Mouse (Mus musculus): Measurements from ENCODE around the gene Slc4a7. TPM values are rescaled to one million over a fixed set of nuclear protein-coding genes. Genes with fewer than 3 reads are reported as not detected.
"Not testable (repeated sequence)": the region's sequence is repeated elsewhere in the genome, so short reads cannot be mapped to it uniquely, and the experiment has no call there.

The Slc4a7 gene
- polyA plus RNA-seq, 1 experiment from 2014 or later = 36.9 TPM

DNA sequence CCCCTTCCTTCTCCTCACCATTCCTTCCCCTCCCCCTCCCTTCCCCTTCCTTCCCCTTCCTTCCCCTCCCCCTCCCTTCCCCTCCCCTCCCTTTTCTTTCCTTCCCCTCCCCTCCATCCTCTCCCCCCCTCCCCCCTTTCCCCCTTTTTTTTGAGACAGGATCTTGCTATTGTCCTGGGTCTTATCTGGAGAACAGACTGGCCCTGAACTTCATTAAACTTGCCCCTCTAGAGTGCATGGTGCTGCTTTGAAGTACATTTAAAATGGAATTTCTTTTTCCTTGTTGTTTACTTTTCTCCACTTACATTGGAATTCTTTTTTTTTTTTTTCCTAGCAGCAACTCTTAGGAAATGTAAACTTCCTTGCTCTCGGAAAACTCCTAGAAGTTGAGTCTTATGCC is 6.9 kb downstream of the Slc4a7 start:
- H3K4me2 ChIP-seq = no peak overlapping the region
- H3K9me3 ChIP-seq = no peaks in the 10 kb centered on the region
- H3K27me3 ChIP-seq = no peaks in the 10 kb centered on the region
- ATAC-seq (ENCODE audit: low FRiP score) = no peak
- peaks cover 22% of the 10 kb centered on the region for H3K4me1 ChIP-seq (replicated peaks)
- H3K36me3 ChIP-seq = peaks cover 16% of the 10 kb centered on the region
- no peak overlapping the region for H3K9ac ChIP-seq
- no peak overlapping the region for H3K4me3 ChIP-seq
- H3K27ac ChIP-seq = no peak overlapping the region
- WGBS = 95% methylated on average over 1 of the region's 1 CpGs

DNA sequence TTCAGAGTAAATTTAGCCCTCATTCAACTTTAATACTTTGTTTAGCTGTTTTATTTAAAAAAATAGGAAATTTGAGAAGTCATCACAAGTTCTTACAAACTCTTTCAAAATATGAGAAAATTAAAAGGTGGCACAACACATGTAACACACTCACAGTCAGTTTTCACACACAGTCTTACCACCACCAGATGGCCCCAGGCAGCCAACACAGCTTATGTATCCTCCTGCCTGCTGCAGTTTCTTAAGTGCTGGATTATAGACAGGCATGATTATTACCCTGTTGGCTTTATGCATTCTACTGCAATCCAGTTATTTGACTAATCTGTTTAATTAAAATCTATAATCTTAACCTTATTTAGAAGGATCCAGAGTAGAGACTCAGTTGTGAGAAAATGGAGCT is 12.1 kb downstream of the Slc4a7 start:
- Histone ChIP-seq H3K4me1 (replicated peaks) (no peaks in the 10 kb centered on the region), H3K27me3 (no peaks in the 10 kb centered on the region), H3K4me2 (no peak overlapping the region), H3K36me3 (peaks cover 12% of the 10 kb centered on the region), H3K4me3 (no peak overlapping the region), H3K9ac (no peak overlapping the region), H3K9me3 (no peaks in the 10 kb centered on the region), H3K27ac (no peak overlapping the region)
- ATAC-seq (ENCODE audit: low FRiP score) = 0 out of 2 replicates have a peak, but pooled peaks have one; percentile 54

DNA sequence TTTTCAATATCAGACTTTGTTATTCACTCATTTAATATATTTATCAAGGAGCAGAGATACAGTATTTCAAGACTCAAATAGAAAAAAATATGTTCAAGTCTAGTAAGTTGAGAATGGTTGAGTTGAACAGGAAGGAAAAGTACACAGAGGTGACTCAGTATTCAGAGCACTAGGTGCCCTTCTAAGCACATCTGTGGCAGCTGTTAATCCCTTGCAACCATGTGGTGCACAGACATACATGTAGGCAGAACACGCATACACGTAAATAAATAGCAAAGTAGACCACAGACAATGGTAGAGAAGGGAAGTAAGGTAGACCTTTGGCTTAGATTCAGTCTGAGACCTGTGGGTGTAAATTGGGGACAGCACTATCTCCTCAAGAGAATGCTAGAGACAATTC is 13.7 kb downstream of the Slc4a7 start:
- ATAC-seq (ENCODE audit: low FRiP score) = no peak
- no peak overlapping the region for H3K4me2 ChIP-seq
- peaks cover 7% of the 10 kb centered on the region for H3K36me3 ChIP-seq
- no peak overlapping the region for H3K9ac ChIP-seq
- no peaks in the 10 kb centered on the region for H3K27me3 ChIP-seq
- 98% methylated on average over 2 of the region's 2 CpGs for WGBS
- H3K9me3 ChIP-seq = no peaks in the 10 kb centered on the region
- H3K4me3 ChIP-seq = no peak overlapping the region
- no peaks in the 10 kb centered on the region for H3K4me1 ChIP-seq (replicated peaks)
- H3K27ac ChIP-seq = no peak overlapping the region

DNA sequence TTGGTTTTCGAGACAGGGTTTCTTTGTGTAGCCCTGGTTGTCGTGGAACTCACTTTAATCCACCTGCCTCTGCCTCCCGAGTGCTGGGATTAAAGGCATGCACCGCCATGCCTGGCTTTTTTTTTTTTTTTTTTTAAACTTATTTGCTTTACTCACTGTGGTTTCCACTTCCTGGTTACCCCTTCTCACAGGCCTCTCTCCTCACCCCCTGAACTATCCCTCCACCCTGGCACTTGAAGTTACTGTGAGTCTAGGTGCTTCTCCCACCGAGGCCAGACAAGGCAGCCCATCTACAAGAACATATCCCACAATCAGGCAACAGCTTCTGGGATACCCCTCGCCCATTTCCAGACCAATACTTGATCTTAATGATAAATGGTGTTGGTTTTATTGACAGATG is 14.8 kb downstream of the Slc4a7 start:
- no peaks in the 10 kb centered on the region for H3K36me3 ChIP-seq
- no peaks in the 10 kb centered on the region for H3K27me3 ChIP-seq
- no peak overlapping the region for H3K9ac ChIP-seq
- whole genome bisulfite sequencing = 86% methylated on average over 6 of the region's 6 CpGs
- no peak overlapping the region for H3K27ac ChIP-seq
- ATAC-seq (ENCODE audit: low FRiP score) = no peak
- H3K9me3 ChIP-seq = no peaks in the 10 kb centered on the region
- H3K4me2 ChIP-seq = no peak overlapping the region
- no peaks in the 10 kb centered on the region for H3K4me1 ChIP-seq (replicated peaks)
- no peak overlapping the region for H3K4me3 ChIP-seq

DNA sequence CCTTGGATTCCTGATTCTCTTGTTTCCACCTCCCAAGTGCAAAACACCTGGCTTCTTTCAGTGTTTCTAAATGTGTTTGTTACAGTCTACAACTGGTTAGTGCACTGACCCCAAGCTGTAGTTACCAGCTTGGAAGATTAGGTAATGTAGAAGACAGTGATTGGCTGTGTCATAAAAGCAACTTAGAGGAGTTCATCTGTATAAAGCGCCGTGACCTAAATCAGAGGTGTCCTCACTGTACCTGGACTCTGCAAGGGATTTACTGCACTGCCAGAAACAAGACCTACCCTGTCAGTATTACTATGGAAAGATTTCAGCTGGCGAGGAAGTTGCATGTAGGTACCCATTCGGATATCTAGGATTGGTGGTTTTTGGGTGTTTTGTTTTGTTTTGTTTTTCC is 16.5 kb downstream of the Slc4a7 start:
- Histone ChIP-seq H3K4me1 (replicated peaks) (no peaks in the 10 kb centered on the region), H3K9me3 (no peaks in the 10 kb centered on the region), H3K4me3 (no peak overlapping the region), H3K27ac (no peak overlapping the region), H3K4me2 (no peak overlapping the region), H3K9ac (no peak overlapping the region), H3K36me3 (no peaks in the 10 kb centered on the region), H3K27me3 (no peaks in the 10 kb centered on the region)
- ATAC-seq (ENCODE audit: low FRiP score) = no peak
- 92% methylated on average over 4 of the region's 4 CpGs for WGBS

DNA sequence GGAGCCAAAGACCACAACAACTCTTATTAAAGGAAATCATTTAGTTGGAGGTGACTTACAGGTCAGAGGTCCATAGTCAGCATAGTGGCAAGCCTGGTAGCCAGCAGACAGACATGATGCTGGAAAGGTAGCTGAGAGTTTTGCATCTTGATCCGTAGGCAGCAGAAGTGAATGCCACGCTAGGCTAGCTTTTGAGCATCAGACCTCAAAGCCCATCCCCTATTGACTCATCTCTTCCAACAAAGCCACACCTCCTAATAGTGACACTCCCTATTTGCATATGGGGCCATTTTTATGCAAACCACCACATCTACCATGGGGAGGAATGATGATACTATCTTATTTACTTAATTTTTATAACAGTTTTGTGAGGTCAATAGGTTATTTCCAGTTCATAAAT is 79.1 kb downstream of the Slc4a7 start:
- Histone ChIP-seq H3K27me3 (no peaks in the 10 kb centered on the region), H3K9ac (no peak overlapping the region), H3K9me3 (no peaks in the 10 kb centered on the region), H3K4me2 (no peak overlapping the region), H3K27ac (no peak overlapping the region), H3K4me1 (replicated peaks) (no peaks in the 10 kb centered on the region), H3K36me3 (peaks cover 50% of the 10 kb centered on the region), H3K4me3 (no peak overlapping the region)
- 92% methylated on average over 2 of the region's 2 CpGs for WGBS
- no peak for ATAC-seq (ENCODE audit: low FRiP score)

DNA sequence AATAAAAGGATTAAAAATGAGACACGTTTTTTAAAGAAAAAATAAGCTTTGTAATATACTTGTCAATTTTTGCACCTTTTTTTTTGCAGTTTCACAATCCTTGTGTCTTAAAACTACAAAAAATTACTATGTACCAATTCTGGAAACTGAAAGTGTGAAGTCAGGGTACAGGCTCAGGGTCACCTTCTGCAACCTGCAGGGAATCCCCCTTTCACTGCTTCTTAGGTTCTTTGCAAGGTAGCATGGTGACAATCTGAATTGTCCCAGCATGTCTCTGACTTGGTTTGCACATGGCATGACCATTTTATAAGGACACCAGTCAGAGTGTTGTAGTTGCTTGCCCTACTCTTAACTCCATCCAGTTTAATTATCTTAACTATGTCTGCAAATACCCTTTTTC is 82.1 kb downstream of the Slc4a7 start:
- Histone ChIP-seq H3K4me2 (no peak overlapping the region), H3K9ac (no peak overlapping the region), H3K4me3 (no peak overlapping the region), H3K9me3 (no peaks in the 10 kb centered on the region), H3K27ac (no peak overlapping the region), H3K4me1 (replicated peaks) (no peaks in the 10 kb centered on the region), H3K27me3 (no peaks in the 10 kb centered on the region), H3K36me3 (peaks cover 45% of the 10 kb centered on the region)
- no peak for ATAC-seq (ENCODE audit: low FRiP score)
- 94% methylated on average over 1 of the region's 1 CpGs for WGBS

DNA sequence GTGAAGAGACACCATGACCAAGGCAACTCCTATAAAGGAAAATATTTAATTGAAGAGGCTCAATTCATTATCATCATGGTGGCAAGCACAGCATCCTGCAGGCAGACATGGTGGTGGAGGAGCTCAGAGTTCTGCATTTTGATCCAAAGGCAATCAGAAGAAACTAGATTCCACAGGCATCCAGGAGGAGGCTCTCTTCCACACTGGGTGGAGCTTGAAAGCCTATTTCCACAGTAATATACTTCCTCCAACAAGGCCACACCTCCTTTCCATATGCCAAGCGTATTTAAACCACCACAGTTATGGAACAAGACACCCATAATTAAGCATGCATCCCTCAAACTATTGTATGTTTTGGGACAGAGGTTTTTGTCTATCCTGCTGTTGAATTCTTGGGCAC is 84.9 kb downstream of the Slc4a7 start:
- Histone ChIP-seq H3K36me3 (peaks cover 44% of the 10 kb centered on the region), H3K27me3 (no peaks in the 10 kb centered on the region)
- no peak for ATAC-seq (ENCODE audit: low FRiP score)

DNA sequence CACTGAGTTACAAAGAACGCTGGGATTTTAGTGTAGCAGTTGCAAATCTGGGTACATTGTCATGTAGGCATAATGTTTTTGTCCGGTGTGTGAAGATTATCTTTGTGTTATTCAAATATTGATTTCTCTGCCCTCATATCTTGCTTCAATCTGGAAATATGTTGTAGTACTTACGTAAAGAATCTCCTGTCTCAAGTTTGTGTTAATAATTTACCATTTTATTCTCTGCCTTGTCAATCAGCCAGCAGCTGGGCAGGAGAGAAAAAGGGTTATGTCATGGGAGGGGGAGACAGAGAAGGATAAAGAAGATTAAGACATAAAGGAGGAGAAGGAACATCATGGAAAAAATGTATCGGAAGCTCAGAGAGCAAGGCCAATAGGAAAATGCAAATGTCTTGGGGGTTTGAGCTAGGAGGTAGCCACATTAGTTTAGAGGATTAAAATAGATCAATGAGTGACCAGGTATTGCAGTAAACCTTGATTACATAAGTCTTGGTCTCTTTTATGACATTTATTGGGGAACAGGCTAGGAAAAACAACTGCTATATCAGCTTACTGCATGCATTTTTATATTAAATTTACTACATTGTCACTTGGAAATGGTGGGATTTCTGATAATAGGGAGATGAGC is 87.9 kb downstream of the Slc4a7 start:
- 92% methylated on average over 4 of the region's 4 CpGs for whole genome bisulfite sequencing
- peaks cover 40% of the 10 kb centered on the region for H3K36me3 ChIP-seq
- no peak overlapping the region for H3K9ac ChIP-seq
- H3K4me1 ChIP-seq (replicated peaks) = no peaks in the 10 kb centered on the region
- ATAC-seq (ENCODE audit: low FRiP score) = no peak
- H3K4me3 ChIP-seq = no peak overlapping the region
- H3K27me3 ChIP-seq = no peaks in the 10 kb centered on the region
- H3K4me2 ChIP-seq = no peak overlapping the region
- H3K27ac ChIP-seq = no peak overlapping the region
- H3K9me3 ChIP-seq = no peaks in the 10 kb centered on the region

More for the DNA sequence above, 84.9 kb downstream of the Slc4a7 start:
- 97% methylated on average over 1 of the region's 1 CpGs for WGBS
- Histone ChIP-seq H3K9me3 (no peaks in the 10 kb centered on the region), H3K4me2 (no peak overlapping the region), H3K9ac (no peak overlapping the region), H3K4me1 (replicated peaks) (no peaks in the 10 kb centered on the region), H3K27ac (no peak overlapping the region), H3K4me3 (no peak overlapping the region)

DNA sequence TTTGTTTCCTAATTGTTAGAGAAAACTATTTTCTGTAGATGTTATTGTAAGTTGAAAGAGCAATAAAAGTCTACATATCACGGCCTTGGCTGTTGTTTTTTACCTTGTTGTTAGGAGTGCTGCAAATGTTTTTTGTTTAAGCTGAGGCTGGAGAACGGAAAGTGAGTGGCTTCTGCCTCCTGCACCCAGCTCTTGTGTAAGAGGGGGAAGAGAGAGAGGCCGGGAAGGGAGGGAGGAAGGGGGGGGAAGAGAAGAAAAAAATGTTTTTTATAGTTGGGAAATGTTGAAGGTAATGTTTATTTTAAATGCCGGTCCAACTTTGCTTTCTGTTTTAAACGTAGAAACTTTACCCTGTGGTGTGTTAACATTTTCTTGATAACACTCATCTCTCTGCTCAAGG is 97.8 kb downstream of the Slc4a7 start:
- no peak overlapping the region for H3K4me2 ChIP-seq
- H3K9me3 ChIP-seq = no peaks in the 10 kb centered on the region
- no peak overlapping the region for H3K27ac ChIP-seq
- no peak overlapping the region for H3K4me3 ChIP-seq
- H3K4me1 ChIP-seq (replicated peaks) = peaks cover 6% of the 10 kb centered on the region; the same call in 1 of the 2 replicates
- H3K9ac ChIP-seq = no peak overlapping the region
- WGBS = 90% methylated on average over 5 of the region's 5 CpGs
- no peaks in the 10 kb centered on the region for H3K27me3 ChIP-seq
- no peak for ATAC-seq (ENCODE audit: low FRiP score)
- peaks cover 18% of the 10 kb centered on the region for H3K36me3 ChIP-seq

DNA sequence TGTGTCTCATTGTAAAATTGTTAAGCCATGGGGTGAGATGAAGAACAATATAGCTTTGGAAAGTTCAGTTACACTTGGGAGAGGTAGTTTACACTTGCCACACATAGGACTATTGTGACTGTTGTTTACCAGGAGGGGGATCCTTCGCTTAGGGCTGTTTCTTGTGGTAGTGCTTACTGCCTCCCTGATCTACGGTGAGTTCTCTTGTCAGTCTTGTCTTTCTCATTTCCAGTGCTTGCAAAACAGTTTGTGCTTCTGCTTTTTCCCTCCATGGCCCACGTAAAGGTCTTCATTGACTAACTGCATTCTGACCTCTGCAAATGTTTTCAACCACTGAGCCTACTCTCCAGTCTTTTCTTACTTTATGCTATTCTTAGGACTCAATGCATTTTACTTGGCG is 98.3 kb downstream of the Slc4a7 start:
- peaks cover 18% of the 10 kb centered on the region for H3K36me3 ChIP-seq
- WGBS = 98% methylated on average over 4 of the region's 4 CpGs
- no peak overlapping the region for H3K9ac ChIP-seq
- no peaks in the 10 kb centered on the region for H3K9me3 ChIP-seq
- H3K27me3 ChIP-seq = no peaks in the 10 kb centered on the region
- no peak overlapping the region for H3K27ac ChIP-seq
- no peak for ATAC-seq (ENCODE audit: low FRiP score)
- peaks cover 6% of the 10 kb centered on the region; the same call in 1 of the 2 replicates for H3K4me1 ChIP-seq (replicated peaks)
- no peak overlapping the region for H3K4me3 ChIP-seq
- H3K4me2 ChIP-seq = no peak overlapping the region

DNA sequence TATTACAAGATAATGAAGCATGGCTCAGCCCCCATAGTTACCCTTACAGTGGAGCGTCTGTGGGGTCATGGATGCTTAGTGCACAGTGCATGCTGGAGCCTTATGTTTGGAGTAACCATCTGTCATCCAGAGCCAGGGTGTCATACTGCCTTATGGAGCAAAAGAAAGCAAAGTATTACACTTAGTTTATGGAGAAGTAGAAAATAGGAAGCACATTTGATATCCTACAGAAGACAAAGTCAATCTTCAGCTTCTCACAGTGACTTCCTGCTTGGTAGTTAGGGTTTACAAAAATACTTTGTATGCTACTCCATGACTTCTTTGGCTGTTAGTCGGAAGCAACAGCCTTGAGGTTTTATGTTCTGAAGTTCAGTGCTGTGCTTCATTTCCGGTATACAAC is 98.7 kb downstream of the Slc4a7 start:
- 93% methylated on average over 3 of the region's 3 CpGs for whole genome bisulfite sequencing
- Histone ChIP-seq H3K27ac (no peak overlapping the region), H3K9ac (no peak overlapping the region)

DNA sequence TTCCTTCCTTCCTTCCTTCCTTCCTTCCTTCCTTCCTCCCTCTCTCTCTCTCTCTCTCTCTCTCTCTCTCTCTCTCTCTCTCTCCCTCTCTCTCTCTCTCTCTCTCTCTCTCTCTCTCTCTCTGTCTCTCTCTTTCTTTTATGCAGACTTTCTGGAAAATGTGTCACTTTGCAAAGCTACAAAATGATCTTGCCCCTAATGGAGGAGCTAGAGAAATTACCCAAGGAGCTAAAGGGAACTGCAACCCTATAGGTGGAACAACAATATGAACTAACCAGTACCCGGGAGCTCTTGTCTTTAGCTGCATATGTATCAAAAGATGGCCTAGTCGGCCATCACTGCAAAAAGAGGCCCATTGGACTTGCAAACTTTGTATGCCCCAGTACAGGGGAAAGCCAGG is 101.0 kb downstream of the Slc4a7 start, which contains the start of gene Nek10:
Nek10 (plus strand) TSS at position 301 of the 400 bp plus-strand sequence.
- WGBS = 56% methylated on average over 2 of the region's 2 CpGs
- H3K4me2 ChIP-seq; H3K9ac ChIP-seq; H3K27me3 ChIP-seq; H3K4me1 ChIP-seq (replicated peaks); ATAC-seq (ENCODE audit: low FRiP score); H3K27ac ChIP-seq; H3K4me3 ChIP-seq; H3K9me3 ChIP-seq: not testable (repeated sequence)
- peaks cover 14% of the 10 kb centered on the region for H3K36me3 ChIP-seq

More for the DNA sequence above, 98.7 kb downstream of the Slc4a7 start:
- no peaks in the 10 kb centered on the region for H3K9me3 ChIP-seq
- peaks cover 18% of the 10 kb centered on the region for H3K36me3 ChIP-seq
- no peaks in the 10 kb centered on the region for H3K27me3 ChIP-seq
- H3K4me3 ChIP-seq = no peak overlapping the region
- peaks cover 6% of the 10 kb centered on the region; the same call in 1 of the 2 replicates for H3K4me1 ChIP-seq (replicated peaks)
- no peak for ATAC-seq (ENCODE audit: low FRiP score)
- no peak overlapping the region for H3K4me2 ChIP-seq

Measured in hindbrain, embryonic 13.5 days (tissue).